Mouse (Mus musculus) small intestine, adult 2 months (tissue): ENCODE measurements around the gene Cnih3. TPM values are rescaled to one million over a fixed set of nuclear protein-coding genes. Genes with fewer than 3 reads are reported as not detected.

ENCODE experiments used
- H3K27ac ChIP-seq: fragments of 200-500 bp; 2 replicates; pipeline ENCODE4 v1.5.1; 2012; ENCODE audit warnings: low read depth, low read length, control low read depth, inconsistent platforms; ENCODE audit not compliant: insufficient read depth
- H3K27me3 ChIP-seq: fragments of 200-500 bp; 2 replicates; pipeline ENCODE4 v1.6.1; 2012; ENCODE audit warnings: mild to moderate bottlenecking, moderate library complexity, low read length, inconsistent platforms; ENCODE audit not compliant: control insufficient read depth, insufficient read depth
- H3K36me3 ChIP-seq: fragments of 200-500 bp; 2 replicates; pipeline ENCODE4 v1.6.1; 2012; ENCODE audit warnings: mild to moderate bottlenecking, low read length, control low read depth, inconsistent platforms; ENCODE audit not compliant: control insufficient read depth, insufficient read depth
- H3K4me1 ChIP-seq: fragments of 200-500 bp; 2 replicates; pipeline ENCODE4 v1.6.1; 2012; ENCODE audit warnings: low read length, inconsistent platforms, mixed read lengths; ENCODE audit not compliant: control insufficient read depth, insufficient read depth, insufficient read length
- H3K4me3 ChIP-seq: fragments of 200-500 bp; 2 replicates; pipeline ENCODE4 v1.5.1; 2012; ENCODE audit warnings: low read depth, mild to moderate bottlenecking, control low read depth, inconsistent platforms, low read length, moderate library complexity
- CTCF ChIP-seq: fragments of 200-500 bp; IDR thresholded peaks from 2 replicates; pipeline ENCODE4 v1.5.1; 2012; ENCODE audit warnings: low read depth, mild to moderate bottlenecking, control low read depth, inconsistent platforms, low read length, moderate library complexity, mixed read lengths; ENCODE audit not compliant: insufficient replicate concordance, insufficient read length; ENCODE audit errors: extremely low read depth
- POLR2A ChIP-seq: fragments of 200-500 bp; IDR thresholded peaks from 2 replicates; pipeline ENCODE4 v1.6.1; 2012; ENCODE audit warnings: low read depth, mild to moderate bottlenecking, control low read depth, inconsistent platforms, low read length, moderate library complexity
- WGBS: fragments of 180-500 bp; shearing (Covaris S2); methylation state at CpG from one replicate; pipeline ENCODE4 v1.1.7; 2018; 5-methylcytosine and 5-hydroxymethylcytosine counted together
- polyA plus RNA-seq: library from polyadenylated mRNA; depleted of rRNA; stranded (reverse); fragments of >200 nt; gene quantifications from 2 replicates; pipeline ENCODE4 v1.2.3, GENCODE M21; 2012

Gene Cnih3
- polyA plus RNA-seq, 1 experiment: 0.08 TPM

GRCm38 (mm10) chr1:181316571-181316970, 35.9 kb upstream of the Cnih3 start:
- no peak overlapping the region for H3K4me3 ChIP-seq
- WGBS: 76% methylated on average over 5 of the region's 5 CpGs
- TF ChIP-seq POLR2A: no peak
- TF ChIP-seq CTCF: no peak
- H3K27me3 ChIP-seq: no peaks in the 10 kb centered on the region
- H3K27ac ChIP-seq: no peak overlapping the region
- no peaks in the 10 kb centered on the region for H3K4me1 ChIP-seq
- H3K36me3 ChIP-seq: no peaks in the 10 kb centered on the region

DNA sequence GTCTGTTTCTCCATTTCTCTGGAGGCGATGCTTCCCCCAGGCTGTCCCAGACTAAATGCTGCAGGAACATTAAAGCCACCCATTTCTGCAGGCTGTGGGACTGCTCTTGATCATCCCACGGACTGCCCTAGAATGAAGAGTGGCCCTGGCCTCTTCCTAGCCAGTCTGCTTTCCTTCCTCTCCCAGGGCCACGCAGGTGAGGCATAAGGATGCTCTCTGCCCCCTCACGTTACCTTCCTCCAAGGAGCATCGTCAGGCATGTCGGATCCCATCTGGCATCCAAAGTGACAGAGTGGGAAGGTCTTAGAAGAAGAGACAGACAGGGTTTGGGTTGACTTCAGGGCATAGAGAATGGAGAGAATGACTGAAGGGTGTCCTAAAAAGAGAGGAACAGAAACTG, 33.0 kb upstream of the Cnih3 start:
- no peak for TF ChIP-seq CTCF
- TF ChIP-seq POLR2A: no peak
- 86% methylated on average over 6 of the region's 6 CpGs for WGBS

DNA sequence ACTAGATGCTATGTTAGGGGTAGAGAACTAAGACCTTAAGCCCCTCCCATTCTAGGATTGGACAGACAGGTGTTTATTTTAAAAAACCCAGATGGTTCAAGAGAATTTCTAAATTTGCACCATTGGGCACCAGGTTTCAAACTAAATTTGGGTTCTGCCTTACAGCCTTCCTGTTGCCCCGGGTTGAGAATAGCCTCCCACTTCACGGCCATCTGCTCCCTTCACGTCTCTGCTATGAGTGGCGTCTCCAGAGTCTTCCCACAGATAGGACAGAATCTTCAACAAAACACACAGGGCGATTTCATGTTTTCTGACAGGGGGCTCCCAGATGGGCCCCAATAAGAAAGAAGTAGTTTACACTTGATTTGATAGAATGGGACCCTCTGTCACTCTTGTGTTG, 31.3 kb upstream of the Cnih3 start:
- WGBS: 89% methylated on average over 5 of the region's 5 CpGs
- TF ChIP-seq CTCF: no peak
- no peak for TF ChIP-seq POLR2A
- Histone ChIP-seq H3K27me3 (no peaks in the 10 kb centered on the region), H3K4me3 (no peak overlapping the region), H3K27ac (no peak overlapping the region), H3K36me3 (no peaks in the 10 kb centered on the region), H3K4me1 (no peaks in the 10 kb centered on the region)

More for the DNA sequence above, 33.0 kb upstream of the Cnih3 start:
- no peaks in the 10 kb centered on the region for H3K4me1 ChIP-seq
- no peak overlapping the region for H3K27ac ChIP-seq
- no peaks in the 10 kb centered on the region for H3K36me3 ChIP-seq
- H3K27me3 ChIP-seq: no peaks in the 10 kb centered on the region
- no peak overlapping the region for H3K4me3 ChIP-seq

- Histone ChIP-seq H3K36me3 (no peaks in the 10 kb centered on the region), H3K27ac (no peak overlapping the region), H3K4me3 (no peak overlapping the region), H3K27me3 (no peaks in the 10 kb centered on the region), H3K4me1 (no peaks in the 10 kb centered on the region)
- no peak for TF ChIP-seq CTCF
- TF ChIP-seq POLR2A: no peak
- WGBS: 92% methylated on average over 3 of the region's 3 CpGs
Observed at GRCm38 (mm10) chr1:181323134-181323533, 29.3 kb upstream of the Cnih3 start.

- H3K4me3 ChIP-seq: no peak overlapping the region
- TF ChIP-seq POLR2A: no peak
- no peak for TF ChIP-seq CTCF
- no peaks in the 10 kb centered on the region for H3K36me3 ChIP-seq
- 84% methylated on average over 5 of the region's 5 CpGs for WGBS
- no peaks in the 10 kb centered on the region for H3K4me1 ChIP-seq
- H3K27me3 ChIP-seq: no peaks in the 10 kb centered on the region
- H3K27ac ChIP-seq: no peak overlapping the region
Observed at GRCm38 (mm10) chr1:181327137-181327536, 25.3 kb upstream of the Cnih3 start.

GRCm38 (mm10) chr1:181327636-181328420, 24.6 kb upstream of the Cnih3 start:
- TF ChIP-seq POLR2A (no peak), CTCF (no peak)
- no peaks in the 10 kb centered on the region for H3K27me3 ChIP-seq
- WGBS: 77% methylated on average over 10 of the region's 10 CpGs
- H3K4me3 ChIP-seq: no peak overlapping the region
- H3K4me1 ChIP-seq: no peaks in the 10 kb centered on the region
- H3K36me3 ChIP-seq: no peaks in the 10 kb centered on the region
- no peak overlapping the region for H3K27ac ChIP-seq

DNA sequence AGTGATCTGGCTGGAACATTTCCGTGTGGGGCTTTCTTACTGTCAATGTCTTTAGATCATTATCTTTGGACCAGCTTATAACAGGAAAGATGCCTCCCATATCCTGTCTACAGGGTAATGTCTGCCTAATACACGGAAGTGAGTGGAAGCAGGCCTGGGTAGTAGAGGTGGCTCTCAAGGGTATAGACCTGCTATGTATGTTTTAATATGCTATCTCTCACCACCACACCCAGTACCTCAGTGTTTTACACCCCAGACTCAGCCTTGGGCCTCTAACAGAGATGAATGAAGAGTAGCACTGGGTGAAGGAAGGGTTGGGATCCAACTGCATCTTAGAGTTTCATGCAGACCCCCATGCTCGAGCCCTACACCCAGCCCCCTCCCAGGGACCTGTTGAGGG, 23.3 kb upstream of the Cnih3 start:
- Histone ChIP-seq H3K4me3 (no peak overlapping the region), H3K27me3 (no peaks in the 10 kb centered on the region), H3K4me1 (no peaks in the 10 kb centered on the region), H3K36me3 (no peaks in the 10 kb centered on the region), H3K27ac (no peak overlapping the region)
- no peak for TF ChIP-seq POLR2A
- TF ChIP-seq CTCF: no peak
- 61% methylated on average over 3 of the region's 3 CpGs for WGBS
